Mouse (Mus musculus): ENCODE data around the gene Tfpi. TPM values are rescaled to one million over a fixed set of nuclear protein-coding genes. Genes with fewer than 3 reads are reported as not detected.
"Not testable (repeated sequence)": the region's sequence is repeated elsewhere in the genome, so short reads cannot be mapped to it uniquely, and the experiment has no call there.

Tfpi gene
- polyA plus RNA-seq (2015; fragmentation: Nextera tagmentation; extraction: Ambion mirVana) = 21.2 and 25.9 TPM in 2 replicates

GRCm38 (mm10) chr2:84476577-84476976, at the start of gene Tfpi:
Gene Tfpi (minus strand): TSS chr2:84476775.
- Histone ChIP-seq H3K36me3 (no peaks in the 10 kb centered on the region), H3K9ac (replicated peaks) (no peak within 1 kb of the TSS), H3K4me2 (peak within 1 kb of the TSS; percentile 38), H3K4me1 (no peaks in the 10 kb centered on the region), H3K27ac (replicated peaks) (no peak within 1 kb of the TSS), H3K27me3 (replicated peaks) (no peaks in the 10 kb centered on the region), H3K4me3 (replicated peaks) (peak within 1 kb of the TSS; percentile 24), H3K9me3 (replicated peaks) (no peaks in the 10 kb centered on the region)
- ATAC-seq (ENCODE audit: low FRiP score) = no peak
- 70% methylated on average over 4 of the region's 4 CpGs for WGBS

GRCm38 (mm10) chr2:84526221-84526620, 49.6 kb upstream of the Tfpi start:
- Histone ChIP-seq H3K4me3 (replicated peaks) (no peak overlapping the region), H3K9ac (replicated peaks) (no peak overlapping the region), H3K36me3 (no peaks in the 10 kb centered on the region), H3K27me3 (replicated peaks) (no peaks in the 10 kb centered on the region), H3K9me3 (replicated peaks) (no peaks in the 10 kb centered on the region), H3K4me2 (no peak overlapping the region), H3K4me1 (no peaks in the 10 kb centered on the region), H3K27ac (replicated peaks) (no peak overlapping the region)
- 80% methylated on average over 7 of the region's 7 CpGs for WGBS
- no peak for ATAC-seq (ENCODE audit: low FRiP score)

- Histone ChIP-seq H3K4me1 (no peaks in the 10 kb centered on the region), H3K9me3 (replicated peaks) (no peaks in the 10 kb centered on the region), H3K36me3 (no peaks in the 10 kb centered on the region), H3K27ac (replicated peaks) (no peak overlapping the region), H3K4me2 (no peak overlapping the region), H3K4me3 (replicated peaks) (no peak overlapping the region), H3K27me3 (replicated peaks) (no peaks in the 10 kb centered on the region), H3K9ac (replicated peaks) (no peak overlapping the region)
- no peak for ATAC-seq (ENCODE audit: low FRiP score)
- 75% methylated on average over 6 of the region's 6 CpGs for WGBS
These were observed 49.2 kb upstream of the Tfpi start for GRCm38 (mm10) chr2:84525806-84526205.

GRCm38 (mm10) chr2:84525047-84525446, 48.5 kb upstream of the Tfpi start:
- no peak overlapping the region for H3K4me3 ChIP-seq (replicated peaks)
- H3K27ac ChIP-seq (replicated peaks) = no peak overlapping the region
- H3K9me3 ChIP-seq (replicated peaks) = no peaks in the 10 kb centered on the region
- no peak overlapping the region for H3K4me2 ChIP-seq
- no peaks in the 10 kb centered on the region for H3K4me1 ChIP-seq
- WGBS = 90% methylated on average over 5 of the region's 5 CpGs
- H3K27me3 ChIP-seq (replicated peaks) = no peaks in the 10 kb centered on the region
- no peak overlapping the region for H3K9ac ChIP-seq (replicated peaks)
- no peaks in the 10 kb centered on the region for H3K36me3 ChIP-seq
- no peak for ATAC-seq (ENCODE audit: low FRiP score)

- H3K4me2 ChIP-seq = no peak overlapping the region
- H3K9me3 ChIP-seq (replicated peaks) = no peaks in the 10 kb centered on the region
- no peaks in the 10 kb centered on the region for H3K4me1 ChIP-seq
- no peak overlapping the region for H3K4me3 ChIP-seq (replicated peaks)
- no peak overlapping the region for H3K9ac ChIP-seq (replicated peaks)
- H3K36me3 ChIP-seq = no peaks in the 10 kb centered on the region
- WGBS = 86% methylated on average over 6 of the region's 6 CpGs
- no peaks in the 10 kb centered on the region for H3K27me3 ChIP-seq (replicated peaks)
- no peak for ATAC-seq (ENCODE audit: low FRiP score)
- H3K27ac ChIP-seq (replicated peaks) = no peak overlapping the region
These were observed 47.4 kb upstream of the Tfpi start for GRCm38 (mm10) chr2:84523994-84524393.

GRCm38 (mm10) chr2:84523103-84523865, 46.7 kb upstream of the Tfpi start:
- no peak for ATAC-seq (ENCODE audit: low FRiP score)
- H3K4me1 ChIP-seq = no peaks in the 10 kb centered on the region
- H3K4me3 ChIP-seq (replicated peaks) = no peak overlapping the region
- H3K4me2 ChIP-seq = no peak overlapping the region
- WGBS = 85% methylated on average over 6 of the region's 6 CpGs
- H3K27ac ChIP-seq (replicated peaks) = no peak overlapping the region
- no peaks in the 10 kb centered on the region for H3K36me3 ChIP-seq
- H3K9me3 ChIP-seq (replicated peaks) = no peaks in the 10 kb centered on the region
- no peaks in the 10 kb centered on the region for H3K27me3 ChIP-seq (replicated peaks)
- no peak overlapping the region for H3K9ac ChIP-seq (replicated peaks)

- no peak overlapping the region for H3K27ac ChIP-seq (replicated peaks)
- H3K27me3 ChIP-seq (replicated peaks) = no peaks in the 10 kb centered on the region
- no peaks in the 10 kb centered on the region for H3K4me1 ChIP-seq
- H3K9me3 ChIP-seq (replicated peaks) = no peaks in the 10 kb centered on the region
- no peaks in the 10 kb centered on the region for H3K36me3 ChIP-seq
- H3K4me3 ChIP-seq (replicated peaks) = no peak overlapping the region
- H3K4me2 ChIP-seq = no peak overlapping the region
- H3K9ac ChIP-seq (replicated peaks) = no peak overlapping the region
- WGBS = 80% methylated on average over 12 of the region's 12 CpGs
- no peak for ATAC-seq (ENCODE audit: low FRiP score)
These were observed 43.0 kb upstream of the Tfpi start for GRCm38 (mm10) chr2:84519514-84520067.

- Histone ChIP-seq H3K4me3 (replicated peaks) (no peak overlapping the region), H3K27me3 (replicated peaks) (no peaks in the 10 kb centered on the region), H3K9ac (replicated peaks) (no peak overlapping the region), H3K9me3 (replicated peaks) (no peaks in the 10 kb centered on the region), H3K27ac (replicated peaks) (no peak overlapping the region), H3K4me2 (no peak overlapping the region), H3K4me1 (no peaks in the 10 kb centered on the region), H3K36me3 (no peaks in the 10 kb centered on the region)
- ATAC-seq (ENCODE audit: low FRiP score) = no peak
- WGBS = 73% methylated on average over 5 of the region's 5 CpGs
These were observed 42.2 kb upstream of the Tfpi start for GRCm38 (mm10) chr2:84518767-84519166.

- Histone ChIP-seq H3K4me1 (no peaks in the 10 kb centered on the region), H3K27me3 (replicated peaks) (no peaks in the 10 kb centered on the region), H3K9me3 (replicated peaks) (no peaks in the 10 kb centered on the region), H3K9ac (replicated peaks) (no peak overlapping the region), H3K27ac (replicated peaks) (no peak overlapping the region), H3K4me2 (no peak overlapping the region), H3K36me3 (no peaks in the 10 kb centered on the region), H3K4me3 (replicated peaks) (no peak overlapping the region)
- WGBS = 84% methylated on average over 3 of the region's 3 CpGs
- ATAC-seq (ENCODE audit: low FRiP score) = no peak
These were observed 36.7 kb upstream of the Tfpi start for GRCm38 (mm10) chr2:84513281-84513680.

- no peaks in the 10 kb centered on the region for H3K4me1 ChIP-seq
- no peak for ATAC-seq (ENCODE audit: low FRiP score)
- H3K27me3 ChIP-seq (replicated peaks) = no peaks in the 10 kb centered on the region
- H3K36me3 ChIP-seq = no peaks in the 10 kb centered on the region
- no peak overlapping the region for H3K4me3 ChIP-seq (replicated peaks)
- no peak overlapping the region for H3K27ac ChIP-seq (replicated peaks)
- H3K9ac ChIP-seq (replicated peaks) = no peak overlapping the region
- WGBS = 78% methylated on average over 2 of the region's 2 CpGs
- no peak overlapping the region for H3K4me2 ChIP-seq
- H3K9me3 ChIP-seq (replicated peaks) = no peaks in the 10 kb centered on the region
These were observed 34.9 kb upstream of the Tfpi start for GRCm38 (mm10) chr2:84511508-84511907.

- no peak overlapping the region for H3K4me2 ChIP-seq
- no peaks in the 10 kb centered on the region for H3K27me3 ChIP-seq (replicated peaks)
- H3K27ac ChIP-seq (replicated peaks) = no peak overlapping the region
- WGBS = 99% methylated on average over 4 of the region's 4 CpGs
- no peaks in the 10 kb centered on the region for H3K4me1 ChIP-seq
- ATAC-seq (ENCODE audit: low FRiP score) = no peak
- no peaks in the 10 kb centered on the region for H3K9me3 ChIP-seq (replicated peaks)
- no peak overlapping the region for H3K9ac ChIP-seq (replicated peaks)
- no peak overlapping the region for H3K4me3 ChIP-seq (replicated peaks)
- H3K36me3 ChIP-seq = no peaks in the 10 kb centered on the region
These were observed 34.5 kb upstream of the Tfpi start for GRCm38 (mm10) chr2:84511036-84511435.

GRCm38 (mm10) chr2:84504954-84505394, 28.4 kb upstream of the Tfpi start:
- not testable (repeated sequence) for H3K27ac ChIP-seq (replicated peaks); H3K9ac ChIP-seq (replicated peaks); H3K27me3 ChIP-seq (replicated peaks); H3K4me1 ChIP-seq; H3K9me3 ChIP-seq (replicated peaks); H3K36me3 ChIP-seq
- peak; percentile 77 for ATAC-seq (ENCODE audit: low FRiP score)
- 54% methylated on average over 6 of the region's 11 CpGs for WGBS
- Histone ChIP-seq H3K4me2 (peak overlapping the region; percentile 35), H3K4me3 (replicated peaks) (peak overlapping the region; percentile 12; the same call in 1 of the 2 replicates)
